Mouse (Mus musculus) stomach, embryonic 15.5 days (tissue): ENCODE measurements at regions not wholly inside any gene's neighbourhood (a gene's known extent, or its start where the extent isn't known, plus 50 kb on each side); places are given as distances from the start of the nearest gene placed in this dataset. TPM values are rescaled to one million over a fixed set of nuclear protein-coding genes. Genes with fewer than 3 reads are reported as not detected.

Source experiments
- ATAC-seq: fragments of 200-750 bp; cut with Nextera tagmentation; 2 replicates; pipeline ENCODE4 v1.8.0; 2017; ENCODE audit warnings: low read depth, moderate number of reproducible peaks, moderate TSS enrichment; ENCODE audit not compliant: insufficient read depth, low FRiP score
- H3K27ac ChIP-seq: fragments of 300-500 bp; sonication (generic); 2 replicates; pipeline ENCODE4 v1.5.1; 2015; ENCODE audit warnings: mild to moderate bottlenecking, inconsistent platforms
- H3K27me3 ChIP-seq: fragments of 300-500 bp; sonication (generic); replicated peaks from 2 replicates; pipeline ENCODE4 v1.6.1; 2015; ENCODE audit warnings: inconsistent platforms
- H3K36me3 ChIP-seq: fragments of 300-500 bp; sonication (generic); 2 replicates; pipeline ENCODE4 v1.6.1; 2015; ENCODE audit warnings: inconsistent platforms
- H3K4me1 ChIP-seq: fragments of 300-500 bp; sonication (generic); 2 replicates; pipeline ENCODE4 v1.6.1; 2015; ENCODE audit warnings: inconsistent platforms
- H3K4me2 ChIP-seq: fragments of 300-500 bp; sonication (generic); 2 replicates; pipeline ENCODE4 v1.6.1; 2015; ENCODE audit warnings: mild to moderate bottlenecking, inconsistent platforms
- H3K4me3 ChIP-seq: fragments of 300-500 bp; sonication (generic); replicated peaks from 2 replicates; pipeline ENCODE4 v1.5.1; 2015; ENCODE audit warnings: inconsistent platforms
- H3K9ac ChIP-seq: fragments of 300-500 bp; sonication (generic); 2 replicates; pipeline ENCODE4 v1.6.1; 2015; ENCODE audit warnings: inconsistent platforms
- H3K9me3 ChIP-seq: fragments of 300-500 bp; sonication (generic); 2 replicates; pipeline ENCODE4 v1.6.1; 2016; ENCODE audit warnings: inconsistent platforms
- WGBS: fragments of 180-500 bp; shearing (Covaris S2); methylation state at CpG from one replicate; pipeline ENCODE4 v1.1.7; 2015; 5-methylcytosine and 5-hydroxymethylcytosine counted together
- microRNA-seq: library from miRNA; unstranded; fragments of <30 nt; microRNA quantifications from one replicate; pipeline ENCODE4, GENCODE M21; 2016

- WGBS: 64% methylated on average over 8 of the region's 8 CpGs
- no peak overlapping the region for H3K27ac ChIP-seq
- no peak overlapping the region for H3K9ac ChIP-seq
- H3K4me1 ChIP-seq: no peaks in the 10 kb centered on the region
- H3K9me3 ChIP-seq: no peaks in the 10 kb centered on the region
- no peak for ATAC-seq
- no peak overlapping the region for H3K4me3 ChIP-seq
- H3K27me3 ChIP-seq: no peaks in the 10 kb centered on the region
- H3K36me3 ChIP-seq: no peaks in the 10 kb centered on the region
- no peak overlapping the region for H3K4me2 ChIP-seq
These were observed 726.8 kb downstream of the Bcl11a start for GRCm38 (mm10) chr11:24804623-24805023.

GRCm38 (mm10) chr11:24829578-24830401, 751.9 kb downstream of the Bcl11a start:
- H3K9ac ChIP-seq: no peak overlapping the region
- no peaks in the 10 kb centered on the region for H3K4me1 ChIP-seq
- H3K27ac ChIP-seq: no peak overlapping the region
- no peak overlapping the region for H3K4me3 ChIP-seq
- no peak for ATAC-seq
- no peaks in the 10 kb centered on the region for H3K27me3 ChIP-seq
- 43% methylated on average over 13 of the region's 13 CpGs for WGBS
- no peak overlapping the region for H3K4me2 ChIP-seq
- no peaks in the 10 kb centered on the region for H3K9me3 ChIP-seq
- no peaks in the 10 kb centered on the region for H3K36me3 ChIP-seq

- H3K4me1 ChIP-seq: no peaks in the 10 kb centered on the region
- 55% methylated on average over 2 of the region's 2 CpGs for WGBS
- no peaks in the 10 kb centered on the region for H3K9me3 ChIP-seq
- H3K36me3 ChIP-seq: no peaks in the 10 kb centered on the region
- H3K27ac ChIP-seq: no peak overlapping the region
- ATAC-seq: no peak
- H3K4me3 ChIP-seq: no peak overlapping the region
- H3K9ac ChIP-seq: no peak overlapping the region
- no peak overlapping the region for H3K4me2 ChIP-seq
- H3K27me3 ChIP-seq: no peaks in the 10 kb centered on the region
These were observed 752.6 kb downstream of the Bcl11a start for GRCm38 (mm10) chr11:24830484-24830883.

GRCm38 (mm10) chr11:24843839-24844738, 766.2 kb downstream of the Bcl11a start:
- Histone ChIP-seq H3K36me3 (no peaks in the 10 kb centered on the region), H3K4me1 (no peaks in the 10 kb centered on the region), H3K9ac (no peak overlapping the region), H3K27me3 (no peaks in the 10 kb centered on the region), H3K27ac (no peak overlapping the region), H3K4me2 (no peak overlapping the region), H3K4me3 (no peak overlapping the region), H3K9me3 (no peaks in the 10 kb centered on the region)
- WGBS: 69% methylated on average over 2 of the region's 2 CpGs
- no peak for ATAC-seq

- Histone ChIP-seq H3K9me3 (no peaks in the 10 kb centered on the region), H3K27me3 (no peaks in the 10 kb centered on the region), H3K27ac (no peak overlapping the region), H3K36me3 (no peaks in the 10 kb centered on the region), H3K4me1 (no peaks in the 10 kb centered on the region), H3K9ac (no peak overlapping the region), H3K4me3 (no peak overlapping the region), H3K4me2 (no peak overlapping the region)
- no peak for ATAC-seq
- 84% methylated on average over 6 of the region's 6 CpGs for WGBS
These were observed 779.1 kb downstream of the Bcl11a start for GRCm38 (mm10) chr11:24856991-24857390.

- H3K4me2 ChIP-seq: no peak overlapping the region
- no peak for ATAC-seq
- no peak overlapping the region for H3K4me3 ChIP-seq
- 83% methylated on average over 11 of the region's 11 CpGs for WGBS
- H3K27me3 ChIP-seq: no peaks in the 10 kb centered on the region
- no peaks in the 10 kb centered on the region for H3K9me3 ChIP-seq
- no peaks in the 10 kb centered on the region for H3K36me3 ChIP-seq
- no peak overlapping the region for H3K9ac ChIP-seq
- no peak overlapping the region for H3K27ac ChIP-seq
- H3K4me1 ChIP-seq: no peaks in the 10 kb centered on the region
These were observed 786.8 kb downstream of the Bcl11a start for GRCm38 (mm10) chr11:24864637-24865036.

GRCm38 (mm10) chr11:24865067-24865796, 787.4 kb downstream of the Bcl11a start:
- H3K27me3 ChIP-seq: no peaks in the 10 kb centered on the region
- H3K36me3 ChIP-seq: no peaks in the 10 kb centered on the region
- H3K4me2 ChIP-seq: no peak overlapping the region
- H3K27ac ChIP-seq: no peak overlapping the region
- WGBS: 44% methylated on average over 3 of the region's 3 CpGs
- H3K4me3 ChIP-seq: no peak overlapping the region
- no peak overlapping the region for H3K9ac ChIP-seq
- ATAC-seq: no peak
- no peaks in the 10 kb centered on the region for H3K4me1 ChIP-seq
- no peaks in the 10 kb centered on the region for H3K9me3 ChIP-seq

Small RNA genes in the stretch of these regions (microRNA-seq; reads per million reads assigned to microRNA genes)
- not detected for gene Gm25507
